Mouse (Mus musculus): ENCODE data around the gene Kctd6. TPM values are rescaled to one million over a fixed set of nuclear protein-coding genes. Genes with fewer than 3 reads are reported as not detected.

Gene Kctd6
- polyA plus RNA-seq, 1 experiment from 2014 or later, result 18.3 TPM

- 25% methylated on average over 7 of the region's 7 CpGs for WGBS
- Histone ChIP-seq H3K27me3 (replicated peaks) (peaks cover 9% of the 10 kb centered on the region; the same call in 1 of the 2 replicates), H3K27ac (peak overlapping the region; percentile 38; the same call in 1 of the 2 replicates)
Observed at GRCm38 (mm10) chr14:8218238-8218637, 4.3 kb downstream of the Kctd6 start.

GRCm38 (mm10) chr14:8218730-8219380, 4.9 kb downstream of the Kctd6 start:
- no peaks in the 10 kb centered on the region for H3K9me3 ChIP-seq
- 0 out of 2 replicates have a peak overlapping the region, but pooled peaks have one; percentile 38 for H3K27ac ChIP-seq
- H3K9ac ChIP-seq, result no peak overlapping the region
- H3K4me3 ChIP-seq, result no peak overlapping the region
- 0 out of 2 replicates have a peak overlapping the region, but pooled peaks have one; percentile 11 for H3K4me2 ChIP-seq
- peaks cover 9% of the 10 kb centered on the region; the same call in 1 of the 2 replicates for H3K27me3 ChIP-seq (replicated peaks)
- ATAC-seq (replicated peaks), result no peak; the same call in 1 of the 2 replicates
- H3K4me1 ChIP-seq, result peaks cover 31% of the 10 kb centered on the region
- H3K36me3 ChIP-seq (replicated peaks), result peaks cover 3% of the 10 kb centered on the region; the same call in 1 of the 2 replicates
- 11% methylated on average over 10 of the region's 10 CpGs for WGBS

More at GRCm38 (mm10) chr14:8218238-8218637, 4.3 kb downstream of the Kctd6 start:
- Histone ChIP-seq H3K36me3 (replicated peaks) (peaks cover 3% of the 10 kb centered on the region; the same call in 1 of the 2 replicates), H3K9me3 (no peaks in the 10 kb centered on the region), H3K4me1 (peaks cover 31% of the 10 kb centered on the region), H3K4me2 (no peak overlapping the region; the same call in 1 of the 2 replicates), H3K4me3 (no peak overlapping the region), H3K9ac (no peak overlapping the region)
- no peak for ATAC-seq (replicated peaks)

- 39% methylated on average over 11 of the region's 11 CpGs for WGBS
- Histone ChIP-seq H3K9me3 (no peaks in the 10 kb centered on the region), H3K4me2 (no peak overlapping the region), H3K4me1 (peaks cover 27% of the 10 kb centered on the region), H3K4me3 (no peak overlapping the region), H3K36me3 (replicated peaks) (peaks cover 3% of the 10 kb centered on the region; the same call in 1 of the 2 replicates), H3K9ac (no peak overlapping the region), H3K27me3 (replicated peaks) (peaks cover 9% of the 10 kb centered on the region; the same call in 1 of the 2 replicates), H3K27ac (no peak overlapping the region)
- no peak for ATAC-seq (replicated peaks)
Observed at GRCm38 (mm10) chr14:8219876-8220275, 5.9 kb downstream of the Kctd6 start.

GRCm38 (mm10) chr14:8220306-8220705, 6.4 kb downstream of the Kctd6 start:
- no peak overlapping the region for H3K27ac ChIP-seq
- no peak overlapping the region for H3K4me3 ChIP-seq
- H3K4me2 ChIP-seq, result no peak overlapping the region
- no peak overlapping the region for H3K9ac ChIP-seq
- no peaks in the 10 kb centered on the region for H3K9me3 ChIP-seq
- H3K27me3 ChIP-seq (replicated peaks), result peaks cover 9% of the 10 kb centered on the region; the same call in 1 of the 2 replicates
- H3K4me1 ChIP-seq, result peaks cover 23% of the 10 kb centered on the region
- 59% methylated on average over 7 of the region's 7 CpGs for whole genome bisulfite sequencing
- peaks cover 3% of the 10 kb centered on the region; the same call in 1 of the 2 replicates for H3K36me3 ChIP-seq (replicated peaks)
- no peak for ATAC-seq (replicated peaks)

- no peak overlapping the region for H3K27ac ChIP-seq
- WGBS, result 92% methylated on average over 2 of the region's 2 CpGs
- H3K4me1 ChIP-seq, result peaks cover 17% of the 10 kb centered on the region
- no peak overlapping the region for H3K4me3 ChIP-seq
- no peaks in the 10 kb centered on the region for H3K9me3 ChIP-seq
- no peak overlapping the region for H3K4me2 ChIP-seq
- H3K36me3 ChIP-seq (replicated peaks), result peaks cover 3% of the 10 kb centered on the region; the same call in 1 of the 2 replicates
- H3K27me3 ChIP-seq (replicated peaks), result peaks cover 7% of the 10 kb centered on the region; the same call in 1 of the 2 replicates
- H3K9ac ChIP-seq, result no peak overlapping the region
- ATAC-seq (replicated peaks), result no peak
Observed at GRCm38 (mm10) chr14:8220912-8221311, 7.0 kb downstream of the Kctd6 start.

GRCm38 (mm10) chr14:8222561-8222960, 8.6 kb downstream of the Kctd6 start:
- 96% methylated on average over 16 of the region's 16 CpGs for WGBS

GRCm38 (mm10) chr14:8223506-8224293, 9.8 kb downstream of the Kctd6 start:
- Histone ChIP-seq H3K9ac (no peak overlapping the region), H3K27ac (no peak overlapping the region), H3K4me2 (no peak overlapping the region), H3K36me3 (replicated peaks) (peaks cover 3% of the 10 kb centered on the region; the same call in 1 of the 2 replicates), H3K4me1 (peaks cover 10% of the 10 kb centered on the region), H3K4me3 (no peak overlapping the region), H3K27me3 (replicated peaks) (no peaks in the 10 kb centered on the region), H3K9me3 (no peaks in the 10 kb centered on the region)
- 86% methylated on average over 10 of the region's 10 CpGs for WGBS
- no peak for ATAC-seq (replicated peaks)

More at GRCm38 (mm10) chr14:8222561-8222960, 8.6 kb downstream of the Kctd6 start:
- no peak overlapping the region for H3K27ac ChIP-seq
- H3K4me1 ChIP-seq, result peaks cover 14% of the 10 kb centered on the region
- H3K9me3 ChIP-seq, result no peaks in the 10 kb centered on the region
- ATAC-seq (replicated peaks), result no peak
- no peak overlapping the region for H3K4me3 ChIP-seq
- H3K36me3 ChIP-seq (replicated peaks), result peaks cover 3% of the 10 kb centered on the region; the same call in 1 of the 2 replicates
- no peak overlapping the region for H3K9ac ChIP-seq
- H3K27me3 ChIP-seq (replicated peaks), result no peaks in the 10 kb centered on the region
- no peak overlapping the region for H3K4me2 ChIP-seq

GRCm38 (mm10) chr14:8224805-8225204, 10.9 kb downstream of the Kctd6 start:
- Histone ChIP-seq H3K9ac (no peak overlapping the region), H3K27ac (no peak overlapping the region), H3K4me1 (0 out of 2 replicates have a peak, but pooled peaks cover 2% of the 10 kb centered on the region), H3K36me3 (replicated peaks) (peaks cover 3% of the 10 kb centered on the region; the same call in 1 of the 2 replicates), H3K27me3 (replicated peaks) (no peaks in the 10 kb centered on the region), H3K4me3 (no peak overlapping the region), H3K9me3 (no peaks in the 10 kb centered on the region), H3K4me2 (no peak overlapping the region)
- no peak for ATAC-seq (replicated peaks)
- 81% methylated on average over 2 of the region's 2 CpGs for WGBS

GRCm38 (mm10) chr14:8229367-8230019, 15.6 kb downstream of the Kctd6 start:
- ATAC-seq (replicated peaks), result no peak
- H3K4me2 ChIP-seq, result no peak overlapping the region

GRCm38 (mm10) chr14:8232155-8232910, 18.4 kb downstream of the Kctd6 start:
- Histone ChIP-seq H3K36me3 (replicated peaks) (no peaks in the 10 kb centered on the region), H3K27me3 (replicated peaks) (no peaks in the 10 kb centered on the region), H3K9me3 (no peaks in the 10 kb centered on the region), H3K4me1 (no peaks in the 10 kb centered on the region), H3K4me2 (no peak overlapping the region), H3K27ac (no peak overlapping the region), H3K4me3 (no peak overlapping the region), H3K9ac (no peak overlapping the region)
- ATAC-seq (replicated peaks), result no peak
- 85% methylated on average over 6 of the region's 6 CpGs for WGBS

More at GRCm38 (mm10) chr14:8229367-8230019, 15.6 kb downstream of the Kctd6 start:
- H3K9ac ChIP-seq, result no peak overlapping the region
- H3K36me3 ChIP-seq (replicated peaks), result no peaks in the 10 kb centered on the region
- no peaks in the 10 kb centered on the region for H3K9me3 ChIP-seq
- no peaks in the 10 kb centered on the region for H3K27me3 ChIP-seq (replicated peaks)
- WGBS, result 87% methylated on average over 9 of the region's 9 CpGs
- no peaks in the 10 kb centered on the region for H3K4me1 ChIP-seq
- H3K4me3 ChIP-seq, result no peak overlapping the region
- no peak overlapping the region for H3K27ac ChIP-seq

- H3K27ac ChIP-seq, result no peak overlapping the region
- no peaks in the 10 kb centered on the region for H3K4me1 ChIP-seq
- ATAC-seq (replicated peaks), result no peak
- no peak overlapping the region for H3K4me3 ChIP-seq
- no peak overlapping the region for H3K4me2 ChIP-seq
- no peaks in the 10 kb centered on the region for H3K27me3 ChIP-seq (replicated peaks)
- no peaks in the 10 kb centered on the region for H3K9me3 ChIP-seq
- no peaks in the 10 kb centered on the region for H3K36me3 ChIP-seq (replicated peaks)
- WGBS, result 90% methylated on average over 1 of the region's 1 CpGs
- no peak overlapping the region for H3K9ac ChIP-seq
Observed at GRCm38 (mm10) chr14:8233252-8233651, 19.3 kb downstream of the Kctd6 start.
